Mouse (Mus musculus) large intestine, adult 2 months (tissue): Measurements from ENCODE around the gene Speg. TPM values are rescaled to one million over a fixed set of nuclear protein-coding genes. Genes with fewer than 3 reads are reported as not detected.

Experiments used
- DNase-seq: peaks from one replicate; pipeline ENCODE4 v3.0.0-alpha.2; 2012; ENCODE audit warnings: low read depth, low spot score
- WGBS: fragments of 180-500 bp; shearing (Covaris S2); methylation state at CpG from one replicate; pipeline ENCODE4 v1.1.7; 2018; 5-methylcytosine and 5-hydroxymethylcytosine counted together
- polyA plus RNA-seq: library from polyadenylated mRNA; depleted of rRNA; stranded (reverse); fragments of >200 nt; gene quantifications from 2 replicates; pipeline ENCODE4 v1.2.3, GENCODE M21; 2012

Speg gene
- polyA plus RNA-seq, 1 experiment: 20.6 TPM

GRCm38 (mm10) chr1:75387929-75388897, 13.1 kb downstream of the Speg start:
- DNase-seq: no peak

GRCm38 (mm10) chr1:75388898-75389515, 13.9 kb downstream of the Speg start:
- DNase-seq: no peak
- WGBS: 40% methylated on average over 23 of the region's 23 CpGs

More at GRCm38 (mm10) chr1:75387929-75388897, 13.1 kb downstream of the Speg start:
- WGBS: 25% methylated on average over 94 of the region's 94 CpGs

- DNase-seq: no peak
- 44% methylated on average over 9 of the region's 9 CpGs for WGBS
Measured at GRCm38 (mm10) chr1:75393139-75393538, 18.0 kb downstream of the Speg start.

- DNase-seq: no peak
- WGBS: 79% methylated on average over 3 of the region's 3 CpGs
Measured at GRCm38 (mm10) chr1:75393846-75394245, 18.7 kb downstream of the Speg start.

- DNase-seq: peak; percentile 25
- 23% methylated on average over 9 of the region's 9 CpGs for WGBS
Measured at GRCm38 (mm10) chr1:75398761-75399402, 23.8 kb downstream of the Speg start.

GRCm38 (mm10) chr1:75399755-75400492, 24.8 kb downstream of the Speg start:
- DNase-seq: no peak
- WGBS: 31% methylated on average over 15 of the region's 15 CpGs

GRCm38 (mm10) chr1:75400493-75401115, 25.5 kb downstream of the Speg start:
- DNase-seq: no peak
- 42% methylated on average over 6 of the region's 6 CpGs for WGBS

GRCm38 (mm10) chr1:75405547-75405946, 30.4 kb downstream of the Speg start:
- 74% methylated on average over 3 of the region's 3 CpGs for WGBS
- no peak for DNase-seq

GRCm38 (mm10) chr1:75406173-75406572, 31.1 kb downstream of the Speg start:
- DNase-seq: no peak
- 87% methylated on average over 15 of the region's 15 CpGs for WGBS

- DNase-seq: no peak
- 87% methylated on average over 9 of the region's 9 CpGs for WGBS
Measured at GRCm38 (mm10) chr1:75407056-75407455, 32.0 kb downstream of the Speg start.

GRCm38 (mm10) chr1:75408210-75408609, 33.1 kb downstream of the Speg start:
- DNase-seq: no peak

GRCm38 (mm10) chr1:75409950-75410349, 34.9 kb downstream of the Speg start:
- 80% methylated on average over 7 of the region's 7 CpGs for WGBS
- DNase-seq: no peak

More at GRCm38 (mm10) chr1:75408210-75408609, 33.1 kb downstream of the Speg start:
- 74% methylated on average over 4 of the region's 4 CpGs for WGBS

GRCm38 (mm10) chr1:75412196-75412595, 37.1 kb downstream of the Speg start:
- 93% methylated on average over 3 of the region's 3 CpGs for WGBS
- DNase-seq: no peak

- no peak for DNase-seq
- WGBS: 52% methylated on average over 3 of the region's 3 CpGs
Measured at GRCm38 (mm10) chr1:75413749-75414148, 38.7 kb downstream of the Speg start.

- 28% methylated on average over 20 of the region's 20 CpGs for WGBS
- no peak for DNase-seq
Measured at GRCm38 (mm10) chr1:75421794-75422193, 46.7 kb downstream of the Speg start.

GRCm38 (mm10) chr1:75422216-75422822, 47.2 kb downstream of the Speg start:
- no peak for DNase-seq
- 27% methylated on average over 32 of the region's 32 CpGs for WGBS

GRCm38 (mm10) chr1:75422823-75423471, 47.9 kb downstream of the Speg start:
- WGBS: 9% methylated on average over 71 of the region's 71 CpGs
- DNase-seq: no peak

- 82% methylated on average over 11 of the region's 11 CpGs for WGBS
- no peak for DNase-seq
Measured at GRCm38 (mm10) chr1:75423780-75424390, 48.8 kb downstream of the Speg start.
